Mouse (Mus musculus) hindbrain, postnatal 0 days (tissue): ENCODE measurements around the gene Ifnl3. TPM values are rescaled to one million over a fixed set of nuclear protein-coding genes. Genes with fewer than 3 reads are reported as not detected.
"Not testable (repeated sequence)": the region's sequence is repeated elsewhere in the genome, so short reads cannot be mapped to it uniquely, and the experiment has no call there.

Source experiments
- ATAC-seq: fragments of 200-750 bp; cut with Nextera tagmentation; 2 replicates; pipeline ENCODE4 v1.8.0; 2017; ENCODE audit warnings: mild to moderate bottlenecking, moderate TSS enrichment, moderate library complexity
- DNase-seq: peaks from one replicate; pipeline ENCODE4 v3.0.0-alpha.2; 2015; ENCODE audit warnings: low spot score
- H3K27ac ChIP-seq: fragments of 300-500 bp; sonication (generic); 2 replicates; pipeline ENCODE4 v1.5.1; 2014; ENCODE audit warnings: mild to moderate bottlenecking
- H3K27me3 ChIP-seq: fragments of 300-500 bp; sonication (generic); 2 replicates; pipeline ENCODE4 v1.6.1; 2014; ENCODE audit warnings: low read length, mixed read lengths; ENCODE audit not compliant: insufficient read depth
- H3K36me3 ChIP-seq: fragments of 300-500 bp; sonication (generic); 2 replicates; pipeline ENCODE4 v1.6.1; 2014; ENCODE audit warnings: low read length, mixed read lengths; ENCODE audit not compliant: insufficient read depth
- H3K4me1 ChIP-seq: fragments of 300-500 bp; sonication (generic); 2 replicates; pipeline ENCODE4 v1.6.1; 2014; ENCODE audit warnings: antibody characterized with exemption, low read length, mixed read lengths; ENCODE audit not compliant: insufficient read depth
- H3K4me2 ChIP-seq: fragments of 300-500 bp; sonication (generic); 2 replicates; pipeline ENCODE4 v1.6.1; 2014; ENCODE audit warnings: low read depth, mild to moderate bottlenecking, low read length, moderate library complexity, mixed read lengths
- H3K4me3 ChIP-seq: fragments of 300-500 bp; sonication (generic); 2 replicates; pipeline ENCODE4 v1.5.1; 2014; ENCODE audit warnings: low read length
- H3K9ac ChIP-seq: fragments of 300-500 bp; sonication (generic); replicated peaks from 2 replicates; pipeline ENCODE4 v1.6.1; 2014; ENCODE audit warnings: mild to moderate bottlenecking, low read length, moderate library complexity, mixed read lengths
- H3K9me3 ChIP-seq: fragments of 300-500 bp; sonication (generic); 2 replicates; pipeline ENCODE4 v1.6.1; 2016; ENCODE audit warnings: low read length, mixed read lengths
- CTCF ChIP-seq: IDR thresholded peaks from 2 replicates; pipeline ENCODE4 v1.5.1; 2016; ENCODE audit warnings: antibody characterized with exemption, control low read depth, low read depth
- WGBS: fragments of 180-500 bp; shearing (Covaris S2); extraction: QIAGEN DNeasy Blood & Tissue Kit; methylation state at CpG from one replicate; pipeline ENCODE4 v1.1.7; 2014; 5-methylcytosine and 5-hydroxymethylcytosine counted together
- polyA plus RNA-seq: library from polyadenylated mRNA; unstranded; fragments of >200 nt; fragmentation: Nextera tagmentation; extraction: Ambion mirVana; gene quantifications from 2 replicates; pipeline ENCODE4 v1.2.1, GENCODE M21; 2015
- total RNA-seq: library from RNA; depleted of rRNA; stranded (reverse); fragments of >200 nt; gene quantifications from 2 replicates; pipeline ENCODE4 v1.2.3, GENCODE M21; 2014

Gene Ifnl3
- total and polyA plus RNA-seq, 2 experiments from 2014 or later, result not detected

DNA sequence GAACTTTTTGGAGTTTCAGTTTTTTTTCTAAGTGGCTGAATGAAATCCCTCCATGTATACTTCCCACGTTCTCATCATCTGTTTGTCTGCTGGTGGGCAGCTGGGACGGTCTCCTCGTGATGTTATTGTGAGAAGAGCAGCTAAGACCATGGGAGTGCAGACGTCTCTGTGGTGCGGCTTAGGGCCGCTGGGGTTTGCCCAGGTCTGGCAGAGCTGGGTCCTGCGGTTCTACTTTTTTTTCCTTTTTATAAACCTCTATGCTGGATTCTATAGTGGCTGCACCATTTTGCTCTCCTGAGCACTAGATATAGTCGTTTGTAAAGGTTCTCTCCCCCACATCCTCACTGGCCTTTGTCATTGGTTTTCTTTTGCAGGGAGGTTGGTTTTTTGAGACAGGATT lies 11.2 kb upstream of the Ifnl3 start:
- no peak for ATAC-seq
- Histone ChIP-seq H3K4me1 (no peaks in the 10 kb centered on the region), H3K4me3 (no peak overlapping the region), H3K4me2 (no peak overlapping the region), H3K27me3 (no peaks in the 10 kb centered on the region), H3K9me3 (no peaks in the 10 kb centered on the region), H3K9ac (no peak overlapping the region), H3K27ac (no peak overlapping the region), H3K36me3 (no peaks in the 10 kb centered on the region)
- no peak for TF ChIP-seq CTCF
- 68% methylated on average over 8 of the region's 8 CpGs for WGBS
- no peak for DNase-seq

DNA sequence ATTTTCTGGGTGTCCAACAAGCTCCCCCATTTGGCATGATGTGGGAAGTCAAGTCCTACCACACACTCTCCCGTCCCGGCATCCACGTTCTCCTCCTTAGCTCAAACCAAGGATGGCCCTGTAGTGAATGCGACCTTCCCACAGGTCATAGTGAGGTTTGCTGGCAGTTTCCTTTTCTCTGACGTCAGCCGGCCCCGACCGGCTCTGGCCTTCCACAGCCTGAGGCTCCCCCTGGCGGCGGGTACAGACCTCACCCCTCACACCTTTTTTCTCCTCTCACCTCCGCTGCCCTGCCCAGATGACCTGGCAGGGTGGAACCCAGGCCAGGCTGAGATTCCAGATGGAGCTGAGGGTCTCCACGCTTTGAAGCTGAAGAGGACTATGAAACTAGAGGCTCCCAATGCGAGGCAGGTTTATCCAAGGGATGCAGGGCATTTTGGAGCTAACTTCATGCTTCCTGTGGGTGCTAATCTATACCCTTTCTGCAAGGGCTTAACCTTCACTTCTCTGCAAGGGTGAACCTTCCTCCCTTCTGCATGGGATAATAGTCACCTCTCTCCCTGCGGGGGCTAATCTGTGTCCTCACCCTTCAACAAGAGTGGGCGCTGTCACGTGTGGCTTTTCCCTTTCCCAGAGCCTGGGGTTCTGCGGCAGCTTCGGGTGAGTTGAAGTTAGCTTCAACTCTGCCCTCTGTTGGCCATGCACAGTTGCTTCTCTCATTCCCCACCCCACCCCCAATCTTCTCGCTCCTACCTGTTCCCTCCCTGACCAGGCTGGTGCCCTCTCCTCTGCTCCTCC lies 5.5 kb downstream of the Ifnl3 start:
- ATAC-seq (peak; percentile 49; the same call in 1 of the 2 replicates), DNase-seq (peak; percentile 68)
- no peaks in the 10 kb centered on the region for H3K36me3 ChIP-seq
- H3K9ac ChIP-seq, result no peak overlapping the region
- no peak overlapping the region for H3K4me2 ChIP-seq
- no peak overlapping the region for H3K27ac ChIP-seq
- H3K4me1 ChIP-seq, result no peaks in the 10 kb centered on the region
- no peaks in the 10 kb centered on the region for H3K27me3 ChIP-seq
- 9% methylated on average over 19 of the region's 19 CpGs for WGBS
- H3K4me3 ChIP-seq, result no peak overlapping the region
- peak; percentile 76 for TF ChIP-seq CTCF
- no peaks in the 10 kb centered on the region for H3K9me3 ChIP-seq

GRCm38 (mm10) chr7:28532005-28532404 lies 9.4 kb downstream of the Ifnl3 start:
- H3K4me3 ChIP-seq, result no peak overlapping the region
- ATAC-seq, result no peak
- no peak for TF ChIP-seq CTCF
- no peak overlapping the region for H3K27ac ChIP-seq
- H3K4me2 ChIP-seq, result no peak overlapping the region
- 76% methylated on average over 8 of the region's 8 CpGs for WGBS
- H3K9me3 ChIP-seq, result no peaks in the 10 kb centered on the region
- H3K4me1 ChIP-seq, result no peaks in the 10 kb centered on the region
- no peak overlapping the region for H3K9ac ChIP-seq
- no peak for DNase-seq
- no peaks in the 10 kb centered on the region for H3K27me3 ChIP-seq
- no peaks in the 10 kb centered on the region for H3K36me3 ChIP-seq

DNA sequence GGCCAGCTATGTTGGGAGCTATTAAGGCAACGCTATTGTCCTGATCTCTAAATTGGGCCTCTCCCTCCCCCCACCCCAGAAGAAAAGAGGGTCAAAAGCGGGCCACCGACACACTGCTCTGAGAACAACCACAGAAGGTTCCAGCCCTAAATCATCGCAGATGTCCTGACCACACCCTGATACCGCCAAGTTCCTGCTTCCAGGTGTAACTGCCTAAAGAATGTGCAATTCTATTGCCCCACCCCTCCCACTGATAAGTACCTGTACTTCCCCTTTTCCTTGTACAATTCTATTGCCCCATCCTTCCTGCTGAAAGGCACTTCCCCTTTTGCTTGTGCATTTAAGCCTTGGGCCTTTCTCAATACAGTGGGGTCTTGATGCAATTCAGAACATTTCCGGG lies 16.2 kb downstream of the Ifnl3 start:
- H3K9me3 ChIP-seq, H3K27ac ChIP-seq, H3K36me3 ChIP-seq, ATAC-seq, H3K4me1 ChIP-seq, H3K27me3 ChIP-seq, H3K4me3 ChIP-seq, DNase-seq, H3K9ac ChIP-seq, H3K4me2 ChIP-seq: not testable (repeated sequence)
- 89% methylated on average over 6 of the region's 6 CpGs for WGBS

DNA sequence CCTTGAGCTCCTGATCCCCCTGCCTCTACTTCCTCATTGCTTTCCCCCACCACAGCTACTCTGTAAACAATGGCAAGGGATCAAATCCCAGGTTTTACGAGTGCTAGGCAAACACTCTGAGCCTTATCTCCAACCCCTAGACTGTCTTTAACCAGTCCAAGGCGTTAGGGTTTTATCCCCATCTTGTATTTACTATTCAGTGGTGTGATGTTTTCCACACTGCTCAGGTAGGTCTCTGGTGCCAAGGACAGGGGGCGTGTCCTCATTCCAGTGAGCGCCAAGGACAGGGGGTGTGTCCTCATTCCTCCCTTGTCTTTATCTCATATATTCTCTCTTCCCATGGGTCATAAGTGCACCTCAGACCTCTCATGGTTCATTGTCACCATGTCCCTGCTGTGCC lies 17.9 kb downstream of the Ifnl3 start, which contains the start of gene Sycn:
Sycn (plus strand) TSS at position 360 of the 400 bp plus-strand sequence.
- H3K36me3 ChIP-seq, result no peaks in the 10 kb centered on the region
- H3K27me3 ChIP-seq, result 0 out of 2 replicates have a peak, but pooled peaks cover 3% of the 10 kb centered on the region
- no peak for TF ChIP-seq CTCF
- ATAC-seq (no peak), DNase-seq (no peak)
- H3K4me1 ChIP-seq, result no peaks in the 10 kb centered on the region
- 83% methylated on average over 4 of the region's 4 CpGs for WGBS
- no peak within 1 kb of the TSS for H3K9ac ChIP-seq
- H3K27ac ChIP-seq, result no peak within 1 kb of the TSS
- H3K4me2 ChIP-seq, result no peak within 1 kb of the TSS
- no peaks in the 10 kb centered on the region for H3K9me3 ChIP-seq
- H3K4me3 ChIP-seq, result no peak within 1 kb of the TSS

DNA sequence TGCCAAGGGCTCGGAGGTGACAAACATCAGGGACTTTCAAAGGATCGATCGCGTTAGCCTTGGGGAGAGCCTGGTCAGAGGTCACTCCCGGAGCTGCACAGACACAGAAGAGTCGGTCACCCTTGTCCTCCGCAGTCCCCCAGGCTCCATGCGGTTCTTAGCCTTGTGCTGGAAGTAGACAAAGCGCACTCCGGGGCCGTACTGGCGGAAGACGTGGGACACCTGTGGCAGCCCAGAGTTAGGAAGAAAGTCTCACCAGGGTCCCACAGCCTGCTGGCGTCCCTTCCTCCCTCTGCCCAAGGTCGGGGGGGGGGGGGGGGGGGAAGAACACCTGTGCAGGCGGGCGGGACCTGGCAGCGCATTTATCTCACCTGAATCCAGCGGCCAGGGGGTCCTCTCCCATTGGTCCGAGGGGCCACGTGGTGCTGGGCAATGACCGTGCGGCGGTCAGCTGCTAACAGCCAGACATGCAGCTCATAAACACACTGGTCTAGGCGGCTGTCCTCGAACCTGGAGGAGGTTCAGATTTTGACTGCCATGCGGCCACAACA lies 21.5 kb downstream of the Ifnl3 start:
- no peak for DNase-seq
- H3K27ac ChIP-seq, result no peak overlapping the region
- ATAC-seq, result peak; percentile 58; the same call in 1 of the 2 replicates
- no peak for TF ChIP-seq CTCF
- WGBS, result 2% methylated on average over 24 of the region's 27 CpGs
- no peaks in the 10 kb centered on the region for H3K36me3 ChIP-seq
- H3K4me2 ChIP-seq, result peak overlapping the region; percentile 46
- peaks cover 10% of the 10 kb centered on the region; the same call in 1 of the 2 replicates for H3K27me3 ChIP-seq
- H3K9me3 ChIP-seq, result no peaks in the 10 kb centered on the region
- H3K9ac ChIP-seq, result no peak overlapping the region
- no peaks in the 10 kb centered on the region for H3K4me1 ChIP-seq
- H3K4me3 ChIP-seq, result peak overlapping the region; percentile 13; the same call in 1 of the 2 replicates
